In genomic region chr12:19288271-19288890, GRCm38 (mm10) we compare ENCODE assay signal across 8 mouse cellular contexts.
DNase-seq lines count a peak whose midpoint lies in the region; ATAC-seq and TF ChIP-seq lines count a peak whose summit lies in the region.
"Not testable (repeated sequence)": the region's sequence is repeated elsewhere in the genome, so short reads cannot be mapped to it uniquely, and the experiment has no call there.

No protein-coding gene starts in this region.

- 6% methylated on average over 33 of the region's 75 CpGs for WGBS in embryonic facial prominence, embryonic 14.5 days
- 7% methylated on average over 69 of the region's 75 CpGs for WGBS in heart, adult 2 months
- WGBS in intestine, embryonic 16.5 days, result 7% methylated on average over 65 of the region's 75 CpGs

- H3K27ac ChIP-seq in embryonic facial prominence, embryonic 14.5 days (replicated peaks; ENCODE audit: low read depth, low read length); heart, adult 2 months; intestine, embryonic 16.5 days (ENCODE audit: low read length): not testable (repeated sequence)

- DNase-seq in adrenal gland, adult 18-20 months (ENCODE audit: low spot score in 2 of 2), result peak; percentile 55 to 66
- DNase-seq in embryonic facial prominence, embryonic 14.5 days (ENCODE audit: low spot score), result peak; percentile 44
- DNase-seq in heart, adult 2 months, result peak; percentile 78 to 82
- DNase-seq in left cerebral cortex, adult 8-10 months (ENCODE audit: low spot score in 2 of 2), result peak; percentile 21 to 65
- DNase-seq in lung, postnatal 10 days, result peak; percentile 78
- DNase-seq in retina, postnatal 1 day, result peak; percentile 32
- peak; percentile 69 for DNase-seq in thymus, postnatal 14 days

- H3K79me2 ChIP-seq in heart, adult 2 months (replicated peaks; ENCODE audit: control insufficient read depth, insufficient read depth, low read length), result not testable (repeated sequence)

- peak overlapping the region; percentile 38 for H3K4me3 ChIP-seq in embryonic facial prominence, embryonic 14.5 days (ENCODE audit: low read depth, low read length)
- H3K4me3 ChIP-seq in heart, adult 2 months, result peak overlapping the region; percentile 43
- H3K4me3 ChIP-seq in intestine, embryonic 16.5 days (ENCODE audit: low read length), result peak overlapping the region; percentile 47

- not testable (repeated sequence) for H3K9me3 ChIP-seq in embryonic facial prominence, embryonic 14.5 days (ENCODE audit: control insufficient read depth, low read length); intestine, embryonic 16.5 days (ENCODE audit: control insufficient read depth, low read length)

- not testable (repeated sequence) for TF ChIP-seq EP300 in heart, adult 2 months (IDR thresholded peaks at IDR 0.05; ENCODE audit: insufficient read depth, low read depth, low read length)

- H3K27me3 ChIP-seq in embryonic facial prominence, embryonic 14.5 days (replicated peaks; ENCODE audit: control insufficient read depth, insufficient read depth, low read length); heart, adult 2 months (ENCODE audit: control insufficient read depth, insufficient read depth, low read length); intestine, embryonic 16.5 days (replicated peaks; ENCODE audit: control insufficient read depth, insufficient read depth, low read length): not testable (repeated sequence)

- not testable (repeated sequence) for H3K4me1 ChIP-seq in embryonic facial prominence, embryonic 14.5 days (ENCODE audit: control insufficient read depth, insufficient read depth, low read length); heart, adult 2 months (ENCODE audit: control insufficient read depth, insufficient read depth, low read length); intestine, embryonic 16.5 days (ENCODE audit: control insufficient read depth, insufficient read depth, low read length)

- 0 out of 2 replicates have a peak, but pooled peaks have one; percentile 53 for ATAC-seq in embryonic facial prominence, embryonic 14.5 days (ENCODE audit: low read depth)
- ATAC-seq in intestine, embryonic 16.5 days, result peak; percentile 96

- TF ChIP-seq CTCF in heart, adult 2 months (IDR thresholded peaks at IDR 0.05), result 0 out of 2 replicates have a peak, but pooled peaks have one; percentile 11

- H3K9ac ChIP-seq in embryonic facial prominence, embryonic 14.5 days (ENCODE audit: low read depth, low read length), result peak overlapping the region; percentile 45; the same call in 1 of the 2 replicates
- H3K9ac ChIP-seq in heart, adult 2 months (ENCODE audit: low read depth, low read length), result peak overlapping the region; percentile 30
- peak overlapping the region; percentile 55 for H3K9ac ChIP-seq in intestine, embryonic 16.5 days (ENCODE audit: low read depth, low read length)

- H3K36me3 ChIP-seq in embryonic facial prominence, embryonic 14.5 days (ENCODE audit: control insufficient read depth, insufficient read depth, low read length); heart, adult 2 months (ENCODE audit: control insufficient read depth, insufficient read depth, low read length); intestine, embryonic 16.5 days (ENCODE audit: control insufficient read depth, insufficient read depth, low read length): not testable (repeated sequence)

- intact Hi-C loops in heart, adult 2 months (cut with DNase I), result not testable (repeated sequence)

- not testable (repeated sequence) for TF ChIP-seq POLR2A in heart, adult 2 months (IDR thresholded peaks at IDR 0.05; ENCODE audit: insufficient read depth, low read depth, low read length)

- H3K4me2 ChIP-seq in embryonic facial prominence, embryonic 14.5 days (ENCODE audit: low read depth, low read length), result peak overlapping the region; percentile 39
- H3K4me2 ChIP-seq in intestine, embryonic 16.5 days (ENCODE audit: low read depth, low read length), result peak overlapping the region; percentile 35
